Mouse (Mus musculus) limb, embryonic 14.5 days (tissue): ENCODE results near the gene Dlg2. TPM values are rescaled to one million over a fixed set of nuclear protein-coding genes. Genes with fewer than 3 reads are reported as not detected.
A peak's percentile ranks its signal among the peaks of the same experiment; 100 is the strongest.

Source experiments
- ATAC-seq: fragments of 200-750 bp; cut with Nextera tagmentation; 2 replicates; pipeline ENCODE4 v1.8.0; 2017; ENCODE audit warnings: low read depth, moderate number of reproducible peaks, moderate TSS enrichment; ENCODE audit not compliant: low FRiP score
- DNase-seq: peaks from one replicate; pipeline ENCODE4 v3.0.0-alpha.2; 2015; ENCODE audit warnings: low spot score
- H3K27ac ChIP-seq: fragments of 300-500 bp; sonication (generic); replicated peaks from 2 replicates; pipeline ENCODE4 v1.5.1; 2014; ENCODE audit warnings: low read depth, mild to moderate bottlenecking, low read length, moderate library complexity, mixed read lengths
- H3K27me3 ChIP-seq: fragments of 300-500 bp; sonication (generic); 2 replicates; pipeline ENCODE4 v1.6.1; 2014; ENCODE audit warnings: low read length, mixed read lengths; ENCODE audit not compliant: control insufficient read depth, insufficient read depth
- H3K36me3 ChIP-seq: fragments of 300-500 bp; sonication (generic); 2 replicates; pipeline ENCODE4 v1.6.1; 2014; ENCODE audit warnings: mild to moderate bottlenecking, low read length, moderate library complexity, mixed read lengths; ENCODE audit not compliant: control insufficient read depth, insufficient read depth
- H3K4me1 ChIP-seq: fragments of 300-500 bp; sonication (generic); 2 replicates; pipeline ENCODE4 v1.6.1; 2014; ENCODE audit warnings: antibody characterized with exemption, low read length, mixed read lengths; ENCODE audit not compliant: control insufficient read depth, insufficient read depth
- H3K4me2 ChIP-seq: fragments of 300-500 bp; sonication (generic); replicated peaks from 2 replicates; pipeline ENCODE4 v1.6.1; 2014; ENCODE audit warnings: low read depth, mild to moderate bottlenecking, low read length, moderate library complexity; ENCODE audit not compliant: severe bottlenecking
- H3K4me3 ChIP-seq: fragments of 300-500 bp; sonication (generic); replicated peaks from 2 replicates; pipeline ENCODE4 v1.5.1; 2014; ENCODE audit warnings: low read length
- H3K9ac ChIP-seq: fragments of 300-500 bp; sonication (generic); 2 replicates; pipeline ENCODE4 v1.6.1; 2014; ENCODE audit warnings: mild to moderate bottlenecking, low read depth, low read length, moderate library complexity; ENCODE audit not compliant: severe bottlenecking
- H3K9me3 ChIP-seq: fragments of 300-500 bp; sonication (generic); 2 replicates; pipeline ENCODE4 v1.6.1; 2016; ENCODE audit warnings: low read length; ENCODE audit not compliant: control insufficient read depth
- POLR2A ChIP-seq: fragments of 200-500 bp; IDR thresholded peaks from 2 replicates; pipeline ENCODE4 v1.8.0; 2012; ENCODE audit warnings: inconsistent platforms, mild to moderate bottlenecking, moderate library complexity, borderline replicate concordance; ENCODE audit not compliant: insufficient read depth, insufficient read length; ENCODE audit errors: extremely low read depth
- WGBS: fragments of 180-500 bp; shearing (Covaris S2); extraction: QIAGEN DNeasy Blood & Tissue Kit; methylation state at CpG from one replicate; pipeline ENCODE4 v1.1.7; 2014; 5-methylcytosine and 5-hydroxymethylcytosine counted together
- polyA plus RNA-seq, 2 experiments: library from polyadenylated mRNA; depleted of rRNA in 1 of 2; stranded (reverse) in 1 of 2; unstranded in 1 of 2; fragments of >200 nt; fragmentation: Nextera tagmentation in 1 of 2; extraction: Ambion mirVana in 1 of 2; gene quantifications; 2 replicates each; pipeline versions ENCODE4 v1.2.1 to v1.2.3; 2012 to 2014

The Dlg2 gene
- polyA plus RNA-seq, 2 experiments: 4.6 to 7.3 TPM

- Histone ChIP-seq H3K9me3 (no peaks in the 10 kb centered on the region), H3K4me1 (no peaks in the 10 kb centered on the region), H3K9ac (no peak overlapping the region), H3K36me3 (no peaks in the 10 kb centered on the region), H3K27me3 (no peaks in the 10 kb centered on the region), H3K27ac (no peak overlapping the region), H3K4me3 (no peak overlapping the region), H3K4me2 (no peak overlapping the region)
- no peak for DNase-seq
- ATAC-seq: no peak
- no peak for TF ChIP-seq POLR2A
These were observed 1894.0 kb downstream of the Dlg2 start for GRCm38 (mm10) chr7:92370521-92370920.

GRCm38 (mm10) chr7:92371638-92372037 is 1895.2 kb downstream of the Dlg2 start:
- ATAC-seq: no peak; the same call in 1 of the 2 replicates
- Histone ChIP-seq H3K4me3 (no peak overlapping the region), H3K27ac (no peak overlapping the region), H3K27me3 (no peaks in the 10 kb centered on the region), H3K4me1 (no peaks in the 10 kb centered on the region), H3K4me2 (no peak overlapping the region), H3K9me3 (no peaks in the 10 kb centered on the region), H3K9ac (no peak overlapping the region), H3K36me3 (no peaks in the 10 kb centered on the region)
- 43% methylated on average over 4 of the region's 4 CpGs for WGBS
- no peak for TF ChIP-seq POLR2A
- no peak for DNase-seq

- no peak for ATAC-seq
- Histone ChIP-seq H3K4me1 (no peaks in the 10 kb centered on the region), H3K27me3 (no peaks in the 10 kb centered on the region), H3K36me3 (no peaks in the 10 kb centered on the region), H3K4me3 (no peak overlapping the region), H3K9ac (no peak overlapping the region), H3K27ac (no peak overlapping the region), H3K9me3 (no peaks in the 10 kb centered on the region), H3K4me2 (no peak overlapping the region)
- no peak for DNase-seq
- 81% methylated on average over 5 of the region's 5 CpGs for WGBS
- TF ChIP-seq POLR2A: no peak
These were observed 1897.4 kb downstream of the Dlg2 start for GRCm38 (mm10) chr7:92373863-92374357.

- no peak overlapping the region for H3K27ac ChIP-seq
- 0 out of 2 replicates have a peak, but pooled peaks cover 2% of the 10 kb centered on the region for H3K4me1 ChIP-seq
- no peak for DNase-seq
- ATAC-seq: no peak
- no peak overlapping the region for H3K4me3 ChIP-seq
- no peaks in the 10 kb centered on the region for H3K27me3 ChIP-seq
- no peaks in the 10 kb centered on the region for H3K9me3 ChIP-seq
- H3K36me3 ChIP-seq: no peaks in the 10 kb centered on the region
- H3K4me2 ChIP-seq: no peak overlapping the region
- no peak for TF ChIP-seq POLR2A
- WGBS: 68% methylated on average over 5 of the region's 5 CpGs
- H3K9ac ChIP-seq: no peak overlapping the region
These were observed 1907.5 kb downstream of the Dlg2 start for GRCm38 (mm10) chr7:92383913-92384484.

- Histone ChIP-seq H3K36me3 (no peaks in the 10 kb centered on the region), H3K9ac (no peak overlapping the region), H3K4me1 (peaks cover 22% of the 10 kb centered on the region), H3K9me3 (no peaks in the 10 kb centered on the region), H3K4me3 (no peak overlapping the region), H3K27me3 (no peaks in the 10 kb centered on the region), H3K27ac (peak overlapping the region; percentile 68), H3K4me2 (no peak overlapping the region)
- DNase-seq (peak; percentile 89), ATAC-seq (peak; percentile 85)
- 21% methylated on average over 6 of the region's 6 CpGs for WGBS
- TF ChIP-seq POLR2A: no peak
These were observed 1915.7 kb downstream of the Dlg2 start for GRCm38 (mm10) chr7:92392052-92392640.
